Mouse (Mus musculus) neural tube, embryonic 13.5 days (tissue): Measurements from ENCODE around the gene Faf2. TPM values are rescaled to one million over a fixed set of nuclear protein-coding genes. Genes with fewer than 3 reads are reported as not detected.
A peak's percentile ranks its signal among the peaks of the same experiment; 100 is the strongest.

ENCODE experiments used
- ATAC-seq: fragments of 200-750 bp; cut with Nextera tagmentation; 2 replicates; pipeline ENCODE4 v1.8.0; 2017; ENCODE audit warnings: low read depth, mild to moderate bottlenecking, moderate TSS enrichment, moderate library complexity
- H3K27ac ChIP-seq: fragments of 300-500 bp; sonication (generic); replicated peaks from 2 replicates; pipeline ENCODE4 v1.5.1; 2015; ENCODE audit warnings: moderate library complexity, mild to moderate bottlenecking, inconsistent platforms
- H3K27me3 ChIP-seq: fragments of 300-500 bp; sonication (generic); 2 replicates; pipeline ENCODE4 v1.6.1; 2015; ENCODE audit warnings: mild to moderate bottlenecking, inconsistent platforms
- H3K36me3 ChIP-seq: fragments of 300-500 bp; sonication (generic); 2 replicates; pipeline ENCODE4 v1.6.1; 2015; ENCODE audit warnings: mild to moderate bottlenecking, inconsistent platforms
- H3K4me1 ChIP-seq: fragments of 300-500 bp; sonication (generic); replicated peaks from 2 replicates; pipeline ENCODE4 v1.6.1; 2015; ENCODE audit warnings: inconsistent platforms
- H3K4me2 ChIP-seq: fragments of 300-500 bp; sonication (generic); 2 replicates; pipeline ENCODE4 v1.6.1; 2015; ENCODE audit warnings: inconsistent platforms, mild to moderate bottlenecking, moderate library complexity
- H3K4me3 ChIP-seq: fragments of 300-500 bp; sonication (generic); 2 replicates; pipeline ENCODE4 v1.5.1; 2015; ENCODE audit warnings: mild to moderate bottlenecking, inconsistent platforms
- H3K9ac ChIP-seq: fragments of 300-500 bp; sonication (generic); 2 replicates; pipeline ENCODE4 v1.6.1; 2015; ENCODE audit warnings: moderate library complexity, mild to moderate bottlenecking, inconsistent platforms
- H3K9me3 ChIP-seq: fragments of 300-500 bp; sonication (generic); 2 replicates; pipeline ENCODE4 v1.6.1; 2016; ENCODE audit warnings: inconsistent platforms
- WGBS: fragments of 180-500 bp; shearing (Covaris S2); methylation state at CpG from one replicate; pipeline ENCODE4 v1.1.7; 2015; 5-methylcytosine and 5-hydroxymethylcytosine counted together
- polyA plus RNA-seq: library from polyadenylated mRNA; unstranded; fragments of >200 nt; fragmentation: Nextera tagmentation; extraction: Ambion mirVana; gene quantifications from 2 replicates; pipeline ENCODE4 v1.2.1, GENCODE M21; 2015

Gene Faf2
- polyA plus RNA-seq, 1 experiment from 2014 or later: 64.5 TPM

DNA sequence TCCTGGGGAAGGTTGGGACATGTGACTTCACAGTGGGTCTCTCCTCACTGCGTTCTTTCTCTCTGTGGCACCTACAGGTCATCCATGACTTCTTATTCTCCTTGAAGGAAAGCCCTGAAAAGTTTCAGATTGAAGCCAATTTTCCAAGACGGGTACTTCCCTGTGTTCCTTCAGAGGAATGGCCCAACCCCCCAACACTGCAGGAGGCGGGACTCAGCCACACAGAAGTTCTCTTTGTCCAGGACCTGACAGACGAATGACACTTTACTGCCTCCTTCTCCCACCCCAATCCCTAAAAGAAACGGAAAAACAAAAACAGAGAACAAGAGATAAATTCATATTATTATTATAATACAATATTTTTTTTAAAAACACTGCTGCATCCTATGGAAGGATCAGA, 39.3 kb downstream of the Faf2 start:
- WGBS: 48% methylated on average over 5 of the region's 5 CpGs

GRCm38 (mm10) chr13:54661358-54661757, 39.8 kb downstream of the Faf2 start:
- Histone ChIP-seq H3K9me3 (no peaks in the 10 kb centered on the region), H3K36me3 (peaks cover 82% of the 10 kb centered on the region), H3K27me3 (no peaks in the 10 kb centered on the region), H3K4me2 (no peak overlapping the region), H3K4me1 (no peaks in the 10 kb centered on the region), H3K27ac (no peak overlapping the region), H3K9ac (no peak overlapping the region), H3K4me3 (no peak overlapping the region)
- no peak for ATAC-seq
- 80% methylated on average over 12 of the region's 12 CpGs for WGBS

More for the DNA sequence above, 39.3 kb downstream of the Faf2 start:
- H3K36me3 ChIP-seq: peaks cover 87% of the 10 kb centered on the region
- H3K9ac ChIP-seq: no peak overlapping the region
- no peaks in the 10 kb centered on the region for H3K4me1 ChIP-seq
- no peaks in the 10 kb centered on the region for H3K27me3 ChIP-seq
- H3K27ac ChIP-seq: no peak overlapping the region
- ATAC-seq: no peak
- H3K4me2 ChIP-seq: no peak overlapping the region
- H3K9me3 ChIP-seq: no peaks in the 10 kb centered on the region
- no peak overlapping the region for H3K4me3 ChIP-seq

DNA sequence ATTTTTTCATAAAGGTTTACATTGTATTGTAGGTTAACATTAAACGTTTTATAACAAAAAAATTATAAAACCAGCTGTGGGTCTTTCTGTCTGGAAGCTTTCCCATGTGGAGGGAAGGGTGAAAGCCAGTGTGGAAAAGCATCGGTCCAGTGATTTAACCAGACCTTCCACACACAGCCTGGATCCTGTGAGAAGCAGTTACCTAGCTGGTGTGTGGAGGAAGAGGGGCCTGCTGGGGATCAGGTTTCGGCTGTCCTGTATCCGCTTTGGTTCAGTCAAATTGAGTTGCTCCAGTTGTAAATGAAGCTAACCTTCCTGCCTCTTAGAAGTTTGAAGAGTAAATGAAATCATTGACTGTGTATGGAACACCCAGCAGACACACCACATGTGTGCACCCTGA, 42.4 kb downstream of the Faf2 start:
- no peak overlapping the region for H3K4me3 ChIP-seq
- no peaks in the 10 kb centered on the region for H3K9me3 ChIP-seq
- no peak overlapping the region for H3K27ac ChIP-seq
- ATAC-seq: no peak
- WGBS: 92% methylated on average over 4 of the region's 4 CpGs
- H3K4me1 ChIP-seq: no peaks in the 10 kb centered on the region
- peaks cover 68% of the 10 kb centered on the region for H3K36me3 ChIP-seq
- no peak overlapping the region for H3K4me2 ChIP-seq
- no peak overlapping the region for H3K9ac ChIP-seq
- no peaks in the 10 kb centered on the region for H3K27me3 ChIP-seq

DNA sequence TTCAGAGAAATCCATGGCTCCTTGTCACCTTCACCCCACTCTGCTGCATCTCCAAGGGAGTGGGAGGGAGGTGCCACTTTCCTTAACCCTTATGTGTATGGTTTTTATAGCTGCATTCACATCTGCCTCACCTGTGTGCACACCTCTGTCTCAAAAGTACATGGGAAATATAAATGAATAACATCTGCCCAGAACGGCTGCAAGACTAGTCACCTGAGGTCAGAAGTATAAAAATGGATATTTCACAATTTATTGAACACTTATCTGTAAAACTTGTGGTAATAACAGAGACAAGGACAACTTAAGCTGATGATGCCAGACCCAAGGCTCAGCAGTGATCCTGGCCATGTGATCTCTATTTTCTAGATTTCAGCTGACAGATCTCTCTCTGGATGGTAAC, 42.9 kb downstream of the Faf2 start:
- peaks cover 63% of the 10 kb centered on the region for H3K36me3 ChIP-seq
- H3K27me3 ChIP-seq: no peaks in the 10 kb centered on the region
- H3K27ac ChIP-seq: no peak overlapping the region
- H3K4me3 ChIP-seq: no peak overlapping the region
- no peak overlapping the region for H3K4me2 ChIP-seq
- no peaks in the 10 kb centered on the region for H3K4me1 ChIP-seq
- no peak for ATAC-seq
- 92% methylated on average over 1 of the region's 1 CpGs for WGBS
- H3K9ac ChIP-seq: no peak overlapping the region
- H3K9me3 ChIP-seq: no peaks in the 10 kb centered on the region

GRCm38 (mm10) chr13:54665062-54665461, 43.5 kb downstream of the Faf2 start:
- H3K4me3 ChIP-seq: no peak overlapping the region
- 92% methylated on average over 7 of the region's 7 CpGs for WGBS
- no peak for ATAC-seq
- H3K9me3 ChIP-seq: no peaks in the 10 kb centered on the region
- no peak overlapping the region for H3K4me2 ChIP-seq
- no peaks in the 10 kb centered on the region for H3K27me3 ChIP-seq
- H3K9ac ChIP-seq: no peak overlapping the region
- no peak overlapping the region for H3K27ac ChIP-seq
- H3K4me1 ChIP-seq: no peaks in the 10 kb centered on the region
- peaks cover 57% of the 10 kb centered on the region for H3K36me3 ChIP-seq

- no peaks in the 10 kb centered on the region for H3K4me1 ChIP-seq
- no peak overlapping the region for H3K4me3 ChIP-seq
- no peak for ATAC-seq
- no peak overlapping the region for H3K4me2 ChIP-seq
- WGBS: 66% methylated on average over 2 of the region's 2 CpGs
- peaks cover 13% of the 10 kb centered on the region for H3K36me3 ChIP-seq
- no peaks in the 10 kb centered on the region for H3K27me3 ChIP-seq
- H3K27ac ChIP-seq: no peak overlapping the region
- no peak overlapping the region for H3K9ac ChIP-seq
- H3K9me3 ChIP-seq: no peaks in the 10 kb centered on the region
Observed at GRCm38 (mm10) chr13:54670491-54670890, 48.9 kb downstream of the Faf2 start.

DNA sequence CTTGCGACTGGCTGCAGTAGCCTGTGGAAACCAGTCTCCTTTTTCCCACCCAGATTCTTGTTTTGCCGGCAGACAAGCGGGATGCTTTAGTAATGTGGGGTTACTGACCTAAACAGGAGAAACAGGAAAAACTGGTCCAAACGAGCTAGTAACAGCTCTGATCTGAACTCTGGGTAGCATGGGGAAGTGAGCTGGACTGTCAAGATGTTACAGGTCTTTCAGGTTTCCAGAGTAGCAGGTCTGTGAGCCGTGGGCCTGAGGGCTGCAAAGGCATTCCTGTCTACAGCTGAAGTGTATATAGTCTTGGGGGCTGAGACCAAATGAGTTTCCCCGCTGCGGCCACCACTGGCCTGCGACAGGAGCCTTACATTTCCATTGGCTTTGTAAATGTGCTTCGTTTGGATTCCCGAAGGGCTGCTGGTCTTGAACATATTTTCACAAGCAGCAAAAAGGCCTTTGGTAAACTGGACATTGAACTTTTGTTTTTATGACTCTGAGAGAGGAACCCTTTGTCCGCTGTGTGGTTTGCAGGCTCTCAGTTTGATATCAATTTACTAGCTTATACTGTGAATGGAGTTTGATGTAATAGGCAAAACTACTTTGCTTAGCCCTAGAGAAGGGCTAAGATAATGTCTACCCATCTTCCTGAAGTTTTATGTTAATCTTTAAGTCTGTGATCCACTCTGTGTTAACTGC, 54.5 kb downstream of the Faf2 start:
- no peak for ATAC-seq
- WGBS: 64% methylated on average over 11 of the region's 11 CpGs

GRCm38 (mm10) chr13:54678263-54678662, 56.7 kb downstream of the Faf2 start:
- Histone ChIP-seq H3K27ac (no peak overlapping the region), H3K27me3 (no peaks in the 10 kb centered on the region), H3K36me3 (peaks cover 48% of the 10 kb centered on the region), H3K4me1 (no peaks in the 10 kb centered on the region; the same call in 1 of the 2 replicates), H3K4me3 (no peak overlapping the region), H3K4me2 (no peak overlapping the region), H3K9me3 (no peaks in the 10 kb centered on the region), H3K9ac (no peak overlapping the region)
- WGBS: 68% methylated on average over 4 of the region's 4 CpGs
- no peak for ATAC-seq

More for the DNA sequence above, 54.5 kb downstream of the Faf2 start:
- Histone ChIP-seq H3K4me3 (no peak overlapping the region), H3K4me2 (no peak overlapping the region), H3K9me3 (no peaks in the 10 kb centered on the region), H3K27me3 (no peaks in the 10 kb centered on the region), H3K27ac (no peak overlapping the region), H3K9ac (no peak overlapping the region), H3K36me3 (peaks cover 26% of the 10 kb centered on the region), H3K4me1 (no peaks in the 10 kb centered on the region; the same call in 1 of the 2 replicates)

GRCm38 (mm10) chr13:54680184-54680853, 58.7 kb downstream of the Faf2 start:
- no peak overlapping the region for H3K4me3 ChIP-seq
- no peak overlapping the region for H3K4me2 ChIP-seq
- no peaks in the 10 kb centered on the region for H3K9me3 ChIP-seq
- no peak overlapping the region for H3K9ac ChIP-seq
- H3K36me3 ChIP-seq: peaks cover 68% of the 10 kb centered on the region
- H3K27ac ChIP-seq: no peak overlapping the region
- no peaks in the 10 kb centered on the region for H3K27me3 ChIP-seq
- 84% methylated on average over 17 of the region's 17 CpGs for WGBS
- no peak for ATAC-seq
- peaks cover 16% of the 10 kb centered on the region for H3K4me1 ChIP-seq

GRCm38 (mm10) chr13:54681291-54681690, 59.7 kb downstream of the Faf2 start:
- peaks cover 68% of the 10 kb centered on the region for H3K36me3 ChIP-seq
- H3K4me3 ChIP-seq: no peak overlapping the region
- ATAC-seq: no peak
- 88% methylated on average over 7 of the region's 8 CpGs for WGBS
- no peak overlapping the region for H3K27ac ChIP-seq
- H3K4me2 ChIP-seq: no peak overlapping the region
- H3K27me3 ChIP-seq: no peaks in the 10 kb centered on the region
- peaks cover 26% of the 10 kb centered on the region for H3K4me1 ChIP-seq
- H3K9ac ChIP-seq: no peak overlapping the region
- H3K9me3 ChIP-seq: no peaks in the 10 kb centered on the region

DNA sequence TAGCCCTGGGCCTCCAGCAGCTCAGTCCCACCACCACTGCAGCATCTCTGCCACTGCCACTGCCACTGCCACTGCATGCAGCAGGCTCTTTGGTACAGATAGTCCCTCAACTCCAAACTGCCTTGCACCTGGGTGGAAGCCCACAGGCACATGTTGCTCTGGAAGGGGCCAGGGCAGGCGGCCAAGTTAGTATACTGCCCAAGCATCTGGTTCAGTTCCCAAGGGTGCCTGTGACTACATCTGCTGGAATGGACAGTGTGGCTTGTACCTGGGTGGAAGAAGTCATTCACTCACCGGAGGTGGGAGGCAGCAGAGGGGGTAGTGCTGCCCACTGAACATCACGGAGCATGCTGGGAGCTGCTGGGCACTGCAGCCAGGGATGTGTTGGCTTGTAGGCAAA, 61.7 kb downstream of the Faf2 start:
- no peak overlapping the region for H3K9ac ChIP-seq
- WGBS: 89% methylated on average over 3 of the region's 3 CpGs
- peaks cover 28% of the 10 kb centered on the region for H3K4me1 ChIP-seq
- peaks cover 66% of the 10 kb centered on the region for H3K36me3 ChIP-seq
- H3K9me3 ChIP-seq: no peaks in the 10 kb centered on the region
- ATAC-seq: no peak
- no peak overlapping the region for H3K27ac ChIP-seq
- no peak overlapping the region for H3K4me2 ChIP-seq
- no peaks in the 10 kb centered on the region for H3K27me3 ChIP-seq
- H3K4me3 ChIP-seq: no peak overlapping the region

- peaks cover 38% of the 10 kb centered on the region for H3K4me1 ChIP-seq
- H3K9ac ChIP-seq: peak overlapping the region; percentile 98
- 89% methylated on average over 3 of the region's 3 CpGs for WGBS
- no peak overlapping the region for H3K27ac ChIP-seq
- H3K4me2 ChIP-seq: peak overlapping the region; percentile 87
- H3K9me3 ChIP-seq: no peaks in the 10 kb centered on the region
- H3K27me3 ChIP-seq: no peaks in the 10 kb centered on the region
- peaks cover 57% of the 10 kb centered on the region for H3K36me3 ChIP-seq
- peak overlapping the region; percentile 97 for H3K4me3 ChIP-seq
- ATAC-seq: no peak
Observed at GRCm38 (mm10) chr13:54684140-54684896, 62.7 kb downstream of the Faf2 start.
